Mouse (Mus musculus): ENCODE measurements at regions not wholly inside any gene's neighbourhood (a gene's known extent, or its start where the extent isn't known, plus 50 kb on each side); places are given as distances from the start of the nearest gene placed in this dataset.
A peak's percentile ranks its signal among the peaks of the same experiment; 100 is the strongest.

DNA sequence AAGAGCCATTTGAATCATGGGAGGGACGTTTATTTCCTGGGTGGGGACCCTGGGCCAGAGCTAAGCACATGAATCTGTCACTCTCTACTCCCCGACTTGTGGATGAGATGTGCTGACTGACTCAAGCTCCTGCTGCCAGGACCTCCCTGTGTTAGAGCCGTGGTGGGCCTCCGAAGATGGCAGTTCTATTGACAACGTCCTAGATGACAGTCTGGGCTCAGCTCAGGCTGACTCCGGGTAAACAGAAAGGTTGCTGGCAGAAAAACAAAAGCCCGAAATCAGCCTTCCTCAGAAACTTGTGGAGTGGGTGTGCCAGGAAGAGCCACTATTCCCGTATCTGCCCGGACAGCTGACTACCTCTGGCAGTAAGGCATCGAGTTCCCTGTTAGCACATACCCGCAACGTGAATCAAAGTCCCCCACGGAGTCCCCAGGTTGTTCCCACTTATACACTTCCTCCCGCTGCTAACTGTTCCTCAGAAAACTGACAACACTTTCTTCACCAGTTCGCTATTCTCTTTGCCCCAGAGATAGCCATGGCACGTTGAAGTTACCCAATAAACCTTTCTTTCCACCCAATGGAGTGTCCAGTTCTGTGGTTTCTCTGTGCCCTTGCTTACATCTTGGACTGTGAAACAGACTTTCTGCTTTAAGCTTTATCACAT lies 76.6 kb upstream of the Haao start:
- intact Hi-C loops (cut with DNase I) = no loop called here
- no peak for DNase-seq (ENCODE audit: extremely low spot score in 1 of 2, low spot score in 2 of 2)

DNA sequence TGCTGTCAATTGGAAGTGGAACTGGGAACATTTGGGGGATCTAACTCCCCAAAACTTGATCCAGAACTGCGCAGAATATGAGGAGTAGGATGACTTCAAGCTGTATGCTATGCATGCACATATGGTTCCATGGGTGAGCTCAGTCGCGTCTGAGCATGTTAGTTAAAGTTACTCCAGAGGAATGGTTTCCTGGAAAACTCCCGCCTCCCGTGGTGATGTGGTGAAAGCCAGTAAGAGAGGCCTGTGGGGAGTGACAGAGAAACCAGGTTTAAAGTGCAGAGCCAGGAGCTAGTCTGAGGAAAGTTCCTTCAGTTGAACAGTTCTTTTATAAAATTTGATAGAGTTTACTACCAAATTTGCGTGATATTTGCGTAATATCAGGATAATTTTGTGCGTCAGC lies 73.1 kb upstream of the Haao start:
- DNase-seq (ENCODE audit: extremely low spot score in 1 of 2, low spot score in 2 of 2) = no peak
- intact Hi-C loops (cut with DNase I) = no loop called here

DNA sequence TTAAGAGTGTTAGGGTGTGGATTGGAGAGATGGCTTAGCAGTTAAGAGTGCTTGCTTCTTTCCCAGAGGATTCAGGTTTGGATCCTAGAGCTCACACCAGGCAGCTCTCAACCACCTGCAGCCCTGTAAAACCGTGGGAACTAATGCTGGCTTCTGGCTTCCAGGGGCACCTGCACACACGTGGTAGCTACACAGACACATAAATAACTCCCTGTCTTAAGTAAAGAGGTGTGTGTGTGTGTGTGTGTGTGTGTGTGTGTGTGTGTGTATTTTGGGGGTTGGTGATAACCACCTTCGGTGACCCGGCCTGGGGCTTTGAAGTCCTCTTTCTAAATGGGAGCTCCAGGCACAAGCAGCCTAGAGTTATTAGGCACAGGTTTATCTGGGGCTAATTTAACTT lies 72.5 kb upstream of the Haao start:
- no peak for DNase-seq (ENCODE audit: extremely low spot score in 1 of 2, low spot score in 2 of 2)

DNA sequence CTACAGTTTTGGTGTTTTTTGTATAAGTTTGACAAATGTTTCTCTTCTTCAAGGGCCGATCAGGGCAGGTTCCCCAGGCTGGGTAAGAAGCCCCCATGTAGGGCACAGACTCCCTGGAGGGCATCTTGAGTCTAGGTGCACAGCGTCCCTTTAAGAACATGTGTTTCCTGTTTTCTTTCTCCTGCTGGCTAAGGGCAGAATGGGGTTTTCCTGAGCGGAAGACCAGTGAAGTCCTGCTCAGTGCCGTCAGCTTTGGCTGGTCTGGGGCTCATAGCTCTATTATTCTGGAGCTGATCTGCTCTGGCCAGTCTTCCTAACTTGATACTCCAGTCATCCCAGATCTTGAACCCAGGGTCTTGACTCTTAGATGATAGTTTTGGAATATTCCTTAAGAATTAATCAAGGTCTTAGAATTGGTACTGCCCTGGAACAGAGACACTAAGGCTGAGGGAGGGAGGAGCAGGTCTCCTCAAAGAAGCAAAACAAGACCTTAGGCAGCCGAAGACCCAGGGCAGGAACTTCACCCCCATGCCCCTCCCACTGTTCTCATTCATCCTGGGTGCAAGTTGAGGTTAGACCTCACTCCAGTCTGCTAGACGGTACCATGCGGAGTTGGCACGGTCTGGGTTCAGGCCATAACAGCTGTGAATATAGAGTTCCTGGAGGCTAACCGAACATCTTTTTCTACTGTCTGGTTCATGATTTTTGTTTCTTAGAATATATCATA lies 70.8 kb upstream of the Haao start:
- intact Hi-C loops (cut with DNase I) = no loop called here
- peak in 1 of 2 experiments; percentile 51 for DNase-seq (ENCODE audit: extremely low spot score in 1 of 2, low spot score in 2 of 2)

More for the DNA sequence above, 72.5 kb upstream of the Haao start:
- intact Hi-C loops (cut with DNase I) = no loop called here

DNA sequence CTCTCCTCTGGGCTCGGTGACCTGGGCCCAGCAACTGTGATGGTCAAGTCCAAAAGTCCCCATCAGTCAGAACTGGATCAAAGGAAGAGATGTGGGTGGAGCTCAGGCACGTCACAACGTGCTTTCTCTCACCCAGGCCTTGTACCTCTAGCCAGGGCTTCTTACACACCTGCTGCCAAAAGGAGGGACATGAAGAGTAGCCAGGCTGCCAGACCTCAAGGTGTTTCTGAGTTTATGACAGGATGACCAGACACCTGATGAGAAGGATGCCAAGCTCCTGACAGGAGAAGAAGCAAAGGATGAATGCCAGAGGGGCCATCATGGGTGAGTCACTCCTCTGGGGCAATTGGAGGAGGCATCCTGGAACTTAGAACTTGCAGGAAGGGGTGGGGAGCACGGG lies 70.0 kb upstream of the Haao start:
- intact Hi-C loops (cut with DNase I) = no loop called here
- DNase-seq (ENCODE audit: extremely low spot score in 1 of 2, low spot score in 2 of 2) = no peak

DNA sequence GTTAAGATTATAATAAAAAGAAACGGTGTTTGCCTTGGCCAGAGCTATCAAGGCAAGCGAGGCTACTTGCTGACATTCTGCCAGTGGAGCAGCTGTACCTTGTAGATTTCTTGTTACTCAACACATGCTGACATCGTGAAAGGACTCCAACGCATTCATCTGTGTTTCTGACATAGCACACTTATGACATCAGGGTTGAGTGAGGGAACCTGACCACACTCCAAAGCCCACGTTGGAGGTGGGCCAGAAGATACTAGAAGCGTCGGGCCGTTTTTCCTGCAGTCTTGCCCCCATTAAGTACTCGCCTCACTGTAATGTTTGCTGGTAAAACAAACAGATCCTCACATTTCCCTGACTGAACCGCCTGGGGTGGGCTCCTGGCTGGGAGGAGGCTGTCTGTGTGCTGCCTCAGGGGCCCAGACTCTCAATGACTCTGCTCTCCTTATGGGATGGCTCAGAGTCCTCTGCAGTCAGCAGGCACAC lies 69.0 kb upstream of the Haao start:
- no peak for DNase-seq (ENCODE audit: extremely low spot score in 1 of 2, low spot score in 2 of 2)
- intact Hi-C loops (cut with DNase I) = no loop called here

DNA sequence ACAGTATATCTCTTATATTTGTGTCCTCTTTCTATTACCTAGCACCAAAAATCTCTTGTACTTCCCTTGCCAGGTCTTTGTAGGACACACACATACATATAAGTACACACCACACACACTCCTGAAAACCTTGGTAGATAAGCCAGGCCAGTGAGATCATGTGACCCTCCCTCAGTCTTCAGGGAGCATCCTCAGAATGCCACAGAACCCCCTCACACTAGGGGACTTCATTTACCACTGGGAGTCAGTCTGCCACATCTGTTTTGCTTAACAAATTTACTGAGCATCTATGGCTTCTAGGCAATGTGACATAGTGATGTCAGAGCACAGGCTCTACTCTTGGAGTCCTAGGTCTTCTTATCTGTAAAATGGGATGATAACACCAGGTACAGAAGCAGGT lies 67.3 kb upstream of the Haao start:
- intact Hi-C loops (cut with DNase I) = no loop called here
- DNase-seq (ENCODE audit: extremely low spot score in 1 of 2, low spot score in 2 of 2) = no peak

DNA sequence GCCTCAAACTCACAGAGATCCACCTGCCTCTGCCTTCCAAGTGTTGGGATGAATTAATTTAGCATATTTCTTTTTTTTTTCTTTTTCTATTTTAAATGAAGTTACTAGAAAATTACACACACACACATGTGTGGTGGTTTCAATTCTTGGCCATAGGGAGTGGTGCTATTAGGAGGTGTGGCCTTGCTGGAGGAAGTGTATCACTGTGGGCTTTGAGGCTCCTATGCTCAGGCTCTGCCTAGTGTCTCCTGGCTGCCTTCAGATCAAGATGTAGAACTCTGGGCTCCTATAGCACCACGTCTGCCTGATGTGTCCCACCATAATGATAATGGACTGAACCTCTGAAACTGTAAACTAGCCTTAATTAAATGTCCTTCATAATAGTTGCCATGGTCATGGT lies 66.8 kb upstream of the Haao start:
- intact Hi-C loops (cut with DNase I) = no loop called here
- DNase-seq (ENCODE audit: extremely low spot score in 1 of 2, low spot score in 2 of 2) = no peak

DNA sequence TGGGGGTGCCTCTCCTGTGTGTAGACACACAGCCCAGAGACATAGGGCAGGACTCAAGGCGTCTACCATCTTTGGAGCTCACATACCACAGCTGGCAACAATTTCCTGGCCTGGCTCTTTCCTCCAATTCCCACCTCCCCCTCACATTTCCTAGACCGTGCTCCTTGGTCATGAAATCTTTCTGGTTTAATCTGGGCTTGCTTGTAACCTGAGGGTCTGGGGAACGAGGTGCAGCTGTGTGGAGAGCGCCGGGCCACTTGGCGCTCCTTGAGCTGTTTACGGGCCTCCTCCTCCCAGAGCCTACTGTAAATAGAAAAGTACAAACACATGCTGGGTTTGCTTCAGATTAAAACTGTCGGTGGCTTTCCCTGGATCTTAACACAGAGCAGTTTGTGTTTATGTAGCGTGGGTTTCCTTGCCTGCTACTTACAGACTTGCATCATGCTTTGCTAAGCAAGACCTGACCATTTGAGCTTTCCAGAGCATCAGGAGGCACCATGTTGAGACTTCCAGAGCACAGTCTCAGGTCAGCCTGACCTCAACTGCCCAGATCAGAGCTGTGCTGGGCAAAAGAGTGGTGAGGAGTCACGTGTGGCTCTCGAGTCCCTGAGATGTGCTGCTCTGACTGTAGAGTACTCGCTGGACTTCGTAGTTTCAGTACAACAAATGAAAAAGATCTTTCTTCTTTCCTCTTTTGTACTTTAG lies 66.1 kb upstream of the Haao start:
- DNase-seq (ENCODE audit: extremely low spot score in 1 of 2, low spot score in 2 of 2) = no peak
- intact Hi-C loops (cut with DNase I) = no loop called here

DNA sequence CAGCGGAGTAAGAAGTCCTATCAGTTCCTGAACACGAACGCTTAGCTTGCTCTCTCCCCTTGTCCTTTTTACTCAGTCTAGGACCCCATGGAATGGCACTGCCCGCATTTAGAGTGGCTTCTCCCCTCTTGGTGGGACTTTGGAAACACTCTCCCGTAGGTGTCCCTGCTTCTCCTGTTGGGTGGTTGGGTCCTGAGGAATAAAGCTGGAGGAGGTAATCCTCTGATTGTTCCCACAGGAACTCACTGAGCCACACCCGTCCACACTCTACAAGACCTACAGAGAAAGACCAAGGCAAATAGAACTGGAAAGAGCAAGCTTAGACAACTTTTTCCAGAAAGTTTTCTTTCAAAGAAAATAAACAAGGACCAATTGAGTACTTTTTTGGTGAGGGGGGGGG lies 64.7 kb upstream of the Haao start:
- DNase-seq (ENCODE audit: extremely low spot score in 1 of 2, low spot score in 2 of 2) = no peak
- intact Hi-C loops (cut with DNase I) = no loop called here

DNA sequence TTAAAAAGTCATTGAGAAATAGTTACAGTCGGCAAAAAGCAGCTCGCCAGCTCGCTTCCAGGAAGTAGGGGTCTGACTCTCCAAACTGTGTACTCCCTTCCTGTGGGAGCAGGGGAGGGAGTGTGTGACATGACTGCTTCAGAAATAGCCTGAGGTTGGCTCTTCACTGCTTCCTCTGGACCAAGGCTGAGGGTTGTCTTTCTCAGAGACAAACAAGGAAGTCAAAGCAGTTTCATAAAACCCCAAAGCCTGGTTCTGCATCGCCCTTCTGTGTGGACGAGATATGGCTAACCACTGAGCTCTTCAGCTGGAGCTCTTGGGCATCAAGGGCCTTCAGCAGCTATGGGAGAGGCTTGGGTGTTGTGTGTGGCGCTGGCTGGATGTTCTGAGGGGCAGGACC lies 61.0 kb upstream of the Haao start:
- intact Hi-C loops (cut with DNase I) = loop anchor here (10.0 kb wide), 2 partner anchors 96 to 476 kb away; no protein-coding TSS in a partner anchor
- no peak for DNase-seq (ENCODE audit: extremely low spot score in 1 of 2, low spot score in 2 of 2)

DNA sequence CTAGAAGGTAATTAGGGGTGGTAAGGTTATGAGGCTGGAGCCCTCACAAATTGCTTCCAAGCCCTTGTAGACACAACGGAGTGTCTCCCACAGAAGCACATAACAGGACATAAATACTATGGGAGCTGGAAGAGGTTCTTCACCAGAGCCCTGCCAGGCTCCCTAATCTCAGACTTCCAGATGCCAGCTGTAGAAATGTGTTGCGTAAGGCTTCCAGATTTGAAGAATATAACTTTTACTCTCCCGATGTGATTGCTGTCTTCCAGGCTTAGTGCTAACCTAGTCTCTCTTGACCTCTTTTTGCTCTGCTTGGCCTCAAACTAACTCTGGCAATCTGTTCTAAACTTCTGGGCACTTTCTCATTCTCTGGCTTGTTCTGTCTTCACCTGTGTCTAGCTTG lies 59.8 kb upstream of the Haao start:
- intact Hi-C loops (cut with DNase I) = loop anchor here (10.0 kb wide), 2 partner anchors 97 to 477 kb away; no protein-coding TSS in a partner anchor
- no peak for DNase-seq (ENCODE audit: extremely low spot score in 1 of 2, low spot score in 2 of 2)

DNA sequence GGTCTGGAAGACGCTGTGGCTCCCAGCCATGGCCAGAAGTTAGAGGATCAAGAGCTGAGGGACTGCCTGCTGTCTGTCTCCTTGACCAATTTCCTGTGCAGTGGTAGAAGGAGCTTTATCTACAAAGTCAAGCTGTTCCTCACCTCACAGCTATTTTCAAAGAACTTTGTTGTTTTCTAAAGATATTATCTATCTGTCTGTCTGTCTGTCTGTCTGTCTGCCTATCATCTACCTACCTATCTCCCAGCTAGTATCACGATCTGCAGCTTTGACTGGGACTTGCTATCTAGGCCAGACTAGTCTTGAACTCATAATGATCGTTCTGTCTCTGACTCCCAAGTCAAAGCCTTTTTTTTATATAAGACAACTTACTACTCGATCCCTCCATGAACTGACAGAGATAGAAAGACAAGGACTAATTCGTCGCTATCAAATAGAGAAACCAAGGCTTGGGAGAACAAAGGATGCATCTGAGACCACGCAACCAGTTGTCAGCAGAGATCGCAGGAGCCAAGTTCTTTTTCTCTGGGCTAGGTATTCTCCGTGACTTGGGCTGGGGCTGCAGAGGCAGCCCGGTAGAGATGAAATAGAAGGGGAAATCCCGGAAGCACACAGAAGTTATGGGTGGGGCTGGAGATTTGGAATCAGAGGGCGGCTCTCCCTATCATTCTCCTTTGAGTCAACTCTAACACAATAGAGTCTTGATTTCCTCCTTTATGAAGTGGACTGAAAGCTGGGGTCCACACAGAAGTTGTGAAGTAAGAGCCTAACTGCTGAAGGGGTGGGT lies 59.2 kb upstream of the Haao start:
- intact Hi-C loops (cut with DNase I) = loop anchor here (10.0 kb wide), 2 partner anchors 98 to 478 kb away; no protein-coding TSS in a partner anchor
- DNase-seq (ENCODE audit: extremely low spot score in 1 of 2, low spot score in 2 of 2) = no peak

DNA sequence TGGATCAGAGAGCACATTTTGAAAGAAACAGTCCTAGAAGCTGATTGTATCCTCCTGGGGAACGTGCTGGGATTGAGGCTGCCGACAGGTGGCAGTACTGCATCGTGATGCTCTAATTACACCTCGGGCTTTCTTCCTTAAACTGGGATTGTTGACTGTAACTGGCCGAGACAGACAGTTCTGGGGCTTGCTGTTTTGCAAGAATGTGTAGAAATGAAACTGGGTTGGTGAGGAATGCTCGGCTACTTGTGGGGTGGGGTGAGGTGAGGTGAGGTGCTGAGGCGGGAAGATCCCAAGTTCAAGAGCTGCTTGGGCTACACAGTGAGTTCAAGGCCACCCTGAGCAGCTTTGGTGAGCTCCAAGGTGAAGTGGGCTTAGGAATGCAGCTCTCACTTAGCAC lies 55.7 kb upstream of the Haao start:
- peak; percentile 68 to 79 for DNase-seq (ENCODE audit: extremely low spot score in 1 of 2, low spot score in 2 of 2)
- intact Hi-C loops (cut with DNase I) = loop anchor here (2.0 to 10.0 kb wide), 3 partner anchors 101 to 481 kb away; no protein-coding TSS in a partner anchor

DNA sequence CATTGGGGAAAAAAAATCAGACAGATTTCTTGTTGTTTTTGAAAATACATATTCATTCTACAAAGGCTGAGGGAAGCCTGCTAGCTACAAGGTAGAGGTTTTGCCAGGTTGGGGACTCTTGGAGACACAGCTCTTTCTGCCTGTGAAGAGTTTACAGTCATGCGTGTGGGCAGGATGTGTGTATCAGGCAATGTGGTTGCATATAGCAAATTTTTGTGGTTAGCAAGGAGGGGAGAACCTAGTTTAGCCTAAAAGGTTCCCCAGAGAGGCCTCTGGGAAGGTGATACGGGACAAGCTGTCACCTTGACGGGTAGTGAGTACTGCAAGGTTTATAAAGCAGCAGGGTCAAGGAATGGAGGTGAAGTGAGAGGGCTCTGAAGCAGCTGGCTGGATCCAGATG lies 54.8 kb upstream of the Haao start:
- DNase-seq (ENCODE audit: extremely low spot score in 1 of 2, low spot score in 2 of 2) = no peak
- intact Hi-C loops (cut with DNase I) = loop anchor here (2.0 to 10.0 kb wide), 3 partner anchors 102 to 482 kb away; no protein-coding TSS in a partner anchor

DNA sequence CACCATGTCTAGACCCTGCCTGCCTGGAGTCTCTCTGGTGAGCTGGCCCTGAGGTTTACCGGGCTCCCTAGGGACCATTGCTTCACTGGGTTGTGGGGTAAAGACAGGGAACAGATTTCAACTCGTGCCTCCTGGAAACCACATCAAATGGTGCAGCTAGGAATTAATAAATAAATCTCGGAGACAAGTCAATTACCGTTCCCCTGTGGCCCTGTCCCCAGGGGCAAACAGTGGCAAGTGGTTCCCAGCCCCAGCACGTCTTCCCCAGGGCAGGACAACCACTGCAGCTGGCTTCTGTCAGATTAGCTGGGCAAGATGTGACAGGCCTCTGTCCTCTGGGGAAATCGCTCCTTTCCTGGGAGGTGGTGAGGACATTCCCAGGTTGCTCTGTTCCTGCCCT lies 54.3 kb upstream of the Haao start:
- intact Hi-C loops (cut with DNase I) = loop anchor here (2.0 to 10.0 kb wide), 3 partner anchors 103 to 483 kb away; no protein-coding TSS in a partner anchor
- peak in 1 of 2 experiments; percentile 51 for DNase-seq (ENCODE audit: extremely low spot score in 1 of 2, low spot score in 2 of 2)

DNA sequence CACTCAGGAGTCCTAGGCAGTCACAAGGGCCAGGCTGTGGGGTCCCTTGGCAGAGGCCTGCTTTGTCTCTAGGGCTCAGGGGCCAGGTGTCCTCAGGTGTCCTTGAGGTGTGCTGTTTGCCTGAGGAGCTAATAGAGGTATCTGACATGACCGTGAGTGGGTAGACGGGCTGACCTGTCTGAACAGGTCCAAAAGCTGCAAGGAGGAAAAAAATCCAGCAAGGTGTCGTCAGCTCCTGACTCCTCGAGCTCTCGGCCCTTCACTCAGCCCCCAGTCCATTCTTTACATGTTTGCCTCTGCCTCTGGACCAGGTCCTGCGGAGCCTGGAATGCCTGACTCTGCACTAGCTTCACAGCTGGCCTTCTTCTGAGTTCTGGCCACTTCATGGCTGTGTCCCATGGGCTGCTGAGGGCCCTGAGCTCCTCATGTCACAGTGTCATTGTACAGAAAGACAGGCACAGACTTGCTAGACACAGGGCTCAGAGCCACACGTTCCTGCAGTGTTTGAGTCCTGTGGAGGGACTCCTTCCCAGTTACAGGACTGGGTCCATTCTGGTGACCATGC lies 51.9 kb upstream of the Haao start:
- intact Hi-C loops (cut with DNase I) = loop anchor here (10.0 kb wide), 2 partner anchors 105 to 485 kb away; no protein-coding TSS in a partner anchor
- no peak for DNase-seq (ENCODE audit: extremely low spot score in 1 of 2, low spot score in 2 of 2)

DNA sequence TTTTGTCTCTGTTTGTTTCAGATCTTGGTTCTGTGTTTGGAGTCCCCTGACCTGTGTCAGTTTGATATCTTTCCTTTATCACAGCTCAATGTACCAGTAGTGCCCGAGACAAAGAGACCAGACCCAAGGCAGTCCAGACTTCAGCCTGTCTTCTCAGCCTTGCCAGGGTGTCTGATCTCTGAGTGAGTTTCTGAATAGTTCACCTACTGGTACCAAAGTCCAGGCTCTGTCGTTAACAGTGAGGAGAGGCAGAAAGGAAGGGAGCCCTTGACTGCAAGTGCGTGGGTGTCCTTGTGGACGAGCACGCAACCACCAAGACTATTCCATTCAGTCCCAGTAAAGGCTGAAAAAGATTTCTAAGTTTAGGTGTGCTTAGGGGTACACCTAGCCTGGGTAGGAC lies 50.8 kb upstream of the Haao start:
- intact Hi-C loops (cut with DNase I) = no loop called here
- DNase-seq (ENCODE audit: extremely low spot score in 1 of 2, low spot score in 2 of 2) = no peak
